Mouse (Mus musculus) embryonic fibroblast, embryonic 13.5 days (primary cell): ENCODE data around the gene Tpi1.

Experiments
- CTCF ChIP-seq: IDR thresholded peaks from 2 replicates; pipeline ENCODE4 v1.5.1; 2011; ENCODE audit warnings: mild to moderate bottlenecking, control low read depth, low read length, moderate library complexity, borderline replicate concordance; ENCODE audit not compliant: insufficient read depth
- POLR2A ChIP-seq: IDR thresholded peaks from 2 replicates; pipeline ENCODE4 v1.6.1; 2011; ENCODE audit warnings: low read depth, mild to moderate bottlenecking, control low read depth, low read length, moderate library complexity

DNA sequence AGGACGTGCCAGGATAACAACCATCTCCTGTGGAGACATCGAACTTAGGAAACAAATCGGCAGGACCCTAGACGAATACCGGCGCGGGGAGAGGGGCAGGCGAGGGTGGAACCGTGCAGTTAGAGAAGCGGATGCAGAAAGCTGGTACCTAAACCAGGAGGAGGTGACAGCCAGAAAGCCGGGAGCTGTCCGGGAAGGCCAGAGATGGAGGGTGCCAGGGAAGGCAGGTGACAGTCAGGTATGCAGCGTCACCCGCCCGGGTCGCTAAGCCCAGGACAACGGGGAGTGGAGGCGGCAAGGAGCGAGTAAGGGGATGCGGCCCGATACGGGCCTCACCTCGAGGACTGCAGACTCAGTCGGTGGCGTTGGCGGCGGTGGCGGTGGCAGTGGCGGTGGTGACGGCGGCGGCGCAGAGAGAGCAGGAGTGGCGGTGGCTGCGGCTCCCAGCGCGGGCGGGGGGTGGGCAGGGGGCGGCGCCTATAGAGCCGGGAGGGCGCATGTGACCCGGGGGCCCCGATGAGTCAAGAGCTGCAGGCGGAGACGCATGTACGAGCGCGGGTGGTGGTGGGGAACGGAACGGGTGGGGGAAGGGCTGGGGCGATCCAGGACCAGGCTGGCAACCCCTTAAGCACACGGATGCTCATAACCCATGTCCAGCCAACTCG is 44.9 kb downstream of the Tpi1 start, which contains the start of gene Eno2:
- no peak for TF ChIP-seq CTCF
- TF ChIP-seq POLR2A = peak; percentile 57
